Mouse (Mus musculus) neural tube, embryonic 14.5 days (tissue): ENCODE measurements around the gene Fignl1. TPM values are rescaled to one million over a fixed set of nuclear protein-coding genes. Genes with fewer than 3 reads are reported as not detected.

ENCODE experiments used
- ATAC-seq: fragments of 200-750 bp; cut with Nextera tagmentation; 2 replicates; pipeline ENCODE4 v1.8.0; 2017; ENCODE audit warnings: low read depth, mild to moderate bottlenecking, moderate TSS enrichment, moderate library complexity
- H3K27ac ChIP-seq: fragments of 300-500 bp; sonication (generic); 2 replicates; pipeline ENCODE4 v1.5.1; 2014; ENCODE audit warnings: low read depth, mild to moderate bottlenecking, control low read depth, low read length, moderate library complexity, mixed read lengths
- H3K27me3 ChIP-seq: fragments of 300-500 bp; sonication (generic); 2 replicates; pipeline ENCODE4 v1.6.1; 2014; ENCODE audit warnings: low read length; ENCODE audit not compliant: control insufficient read depth, insufficient read depth
- H3K36me3 ChIP-seq: fragments of 300-500 bp; sonication (generic); 2 replicates; pipeline ENCODE4 v1.6.1; 2014; ENCODE audit warnings: low read length, mixed read lengths; ENCODE audit not compliant: control insufficient read depth, insufficient read depth
- H3K4me1 ChIP-seq: fragments of 300-500 bp; sonication (generic); 2 replicates; pipeline ENCODE4 v1.6.1; 2014; ENCODE audit warnings: low read length; ENCODE audit not compliant: control insufficient read depth, insufficient read depth
- H3K4me2 ChIP-seq: fragments of 300-500 bp; sonication (generic); 2 replicates; pipeline ENCODE4 v1.6.1; 2014; ENCODE audit warnings: mild to moderate bottlenecking, low read depth, low read length, control low read depth
- H3K4me3 ChIP-seq: fragments of 300-500 bp; sonication (generic); 2 replicates; pipeline ENCODE4 v1.5.1; 2014; ENCODE audit warnings: low read depth, low read length, control low read depth, mixed read lengths
- H3K9ac ChIP-seq: fragments of 300-500 bp; sonication (generic); replicated peaks from 2 replicates; pipeline ENCODE4 v1.6.1; 2014; ENCODE audit warnings: low read depth, mild to moderate bottlenecking, control low read depth, low read length, mixed read lengths
- H3K9me3 ChIP-seq: fragments of 300-500 bp; sonication (generic); 2 replicates; pipeline ENCODE4 v1.6.1; 2016; ENCODE audit warnings: low read length; ENCODE audit not compliant: control insufficient read depth
- WGBS: fragments of 180-500 bp; shearing (Covaris S2); extraction: QIAGEN DNeasy Blood & Tissue Kit; methylation state at CpG from one replicate; pipeline ENCODE4 v1.1.7; 2014; 5-methylcytosine and 5-hydroxymethylcytosine counted together
- polyA plus RNA-seq: library from polyadenylated mRNA; unstranded; fragments of >200 nt; fragmentation: Nextera tagmentation; extraction: Ambion mirVana; gene quantifications from 2 replicates; pipeline ENCODE4 v1.2.1, GENCODE M21; 2014

The Fignl1 gene
- polyA plus RNA-seq, 1 experiment from 2014 or later, result 8.0 TPM

GRCm38 (mm10) chr11:11777246-11777645 lies 31.5 kb downstream of the Fignl1 start:
- Histone ChIP-seq H3K4me1 (no peaks in the 10 kb centered on the region), H3K27ac (no peak overlapping the region), H3K9me3 (no peaks in the 10 kb centered on the region), H3K4me2 (no peak overlapping the region), H3K9ac (no peak overlapping the region), H3K4me3 (no peak overlapping the region), H3K27me3 (no peaks in the 10 kb centered on the region), H3K36me3 (no peaks in the 10 kb centered on the region)
- no peak for ATAC-seq
- WGBS, result 53% methylated on average over 3 of the region's 3 CpGs

GRCm38 (mm10) chr11:11776822-11777174 lies 32.0 kb downstream of the Fignl1 start:
- H3K27me3 ChIP-seq, result no peaks in the 10 kb centered on the region
- H3K4me1 ChIP-seq, result no peaks in the 10 kb centered on the region
- H3K4me3 ChIP-seq, result no peak overlapping the region
- no peak overlapping the region for H3K9ac ChIP-seq
- 83% methylated on average over 7 of the region's 7 CpGs for WGBS
- H3K36me3 ChIP-seq, result no peaks in the 10 kb centered on the region
- no peaks in the 10 kb centered on the region for H3K9me3 ChIP-seq
- no peak overlapping the region for H3K27ac ChIP-seq
- ATAC-seq, result no peak
- H3K4me2 ChIP-seq, result no peak overlapping the region

- no peak for ATAC-seq
- H3K9me3 ChIP-seq, result no peaks in the 10 kb centered on the region
- H3K4me1 ChIP-seq, result no peaks in the 10 kb centered on the region
- no peak overlapping the region for H3K4me3 ChIP-seq
- 79% methylated on average over 4 of the region's 4 CpGs for WGBS
- no peaks in the 10 kb centered on the region for H3K36me3 ChIP-seq
- no peak overlapping the region for H3K9ac ChIP-seq
- no peak overlapping the region for H3K27ac ChIP-seq
- H3K27me3 ChIP-seq, result no peaks in the 10 kb centered on the region
- H3K4me2 ChIP-seq, result no peak overlapping the region
These were observed 32.5 kb downstream of the Fignl1 start for GRCm38 (mm10) chr11:11776071-11776821.

GRCm38 (mm10) chr11:11774893-11775292 lies 33.9 kb downstream of the Fignl1 start:
- H3K4me3 ChIP-seq, result no peak overlapping the region
- ATAC-seq, result no peak
- H3K36me3 ChIP-seq, result no peaks in the 10 kb centered on the region
- H3K9ac ChIP-seq, result no peak overlapping the region
- no peaks in the 10 kb centered on the region for H3K9me3 ChIP-seq
- 96% methylated on average over 5 of the region's 5 CpGs for WGBS
- no peak overlapping the region for H3K27ac ChIP-seq
- no peaks in the 10 kb centered on the region for H3K4me1 ChIP-seq
- H3K27me3 ChIP-seq, result no peaks in the 10 kb centered on the region
- no peak overlapping the region for H3K4me2 ChIP-seq

- H3K9ac ChIP-seq, result no peak overlapping the region
- 96% methylated on average over 4 of the region's 4 CpGs for WGBS
- no peaks in the 10 kb centered on the region for H3K9me3 ChIP-seq
- H3K27ac ChIP-seq, result no peak overlapping the region
- H3K27me3 ChIP-seq, result no peaks in the 10 kb centered on the region
- ATAC-seq, result no peak
- no peaks in the 10 kb centered on the region for H3K36me3 ChIP-seq
- no peaks in the 10 kb centered on the region for H3K4me1 ChIP-seq
- H3K4me3 ChIP-seq, result no peak overlapping the region
- no peak overlapping the region for H3K4me2 ChIP-seq
These were observed 34.4 kb downstream of the Fignl1 start for GRCm38 (mm10) chr11:11774384-11774783.

GRCm38 (mm10) chr11:11772196-11772595 lies 36.6 kb downstream of the Fignl1 start:
- no peaks in the 10 kb centered on the region for H3K27me3 ChIP-seq
- no peak overlapping the region for H3K4me3 ChIP-seq
- 96% methylated on average over 4 of the region's 4 CpGs for WGBS
- ATAC-seq, result no peak
- no peak overlapping the region for H3K27ac ChIP-seq
- H3K4me1 ChIP-seq, result no peaks in the 10 kb centered on the region
- no peak overlapping the region for H3K4me2 ChIP-seq
- no peaks in the 10 kb centered on the region for H3K9me3 ChIP-seq
- no peaks in the 10 kb centered on the region for H3K36me3 ChIP-seq
- H3K9ac ChIP-seq, result no peak overlapping the region

GRCm38 (mm10) chr11:11770691-11771090 lies 38.1 kb downstream of the Fignl1 start:
- no peak overlapping the region for H3K27ac ChIP-seq
- no peak overlapping the region for H3K9ac ChIP-seq
- H3K27me3 ChIP-seq, result no peaks in the 10 kb centered on the region
- H3K4me2 ChIP-seq, result no peak overlapping the region
- H3K9me3 ChIP-seq, result no peaks in the 10 kb centered on the region
- H3K4me3 ChIP-seq, result no peak overlapping the region
- H3K4me1 ChIP-seq, result no peaks in the 10 kb centered on the region
- WGBS, result 77% methylated on average over 3 of the region's 3 CpGs
- ATAC-seq, result no peak
- H3K36me3 ChIP-seq, result no peaks in the 10 kb centered on the region

- no peak for ATAC-seq
- Histone ChIP-seq H3K4me1 (no peaks in the 10 kb centered on the region), H3K4me2 (no peak overlapping the region), H3K27ac (no peak overlapping the region), H3K9me3 (no peaks in the 10 kb centered on the region), H3K9ac (no peak overlapping the region), H3K36me3 (no peaks in the 10 kb centered on the region), H3K27me3 (no peaks in the 10 kb centered on the region), H3K4me3 (no peak overlapping the region)
- WGBS, result 95% methylated on average over 20 of the region's 20 CpGs
These were observed 39.5 kb downstream of the Fignl1 start for GRCm38 (mm10) chr11:11769281-11769680.

GRCm38 (mm10) chr11:11768057-11768456 lies 40.7 kb downstream of the Fignl1 start:
- Histone ChIP-seq H3K27ac (no peak overlapping the region), H3K4me1 (no peaks in the 10 kb centered on the region), H3K4me3 (no peak overlapping the region), H3K36me3 (no peaks in the 10 kb centered on the region), H3K9me3 (no peaks in the 10 kb centered on the region), H3K9ac (no peak overlapping the region), H3K4me2 (no peak overlapping the region), H3K27me3 (no peaks in the 10 kb centered on the region)
- ATAC-seq, result no peak
- WGBS, result 93% methylated on average over 2 of the region's 2 CpGs
